Mouse (Mus musculus): ENCODE data around the gene Rnf44.

Gene Rnf44

GRCm38 (mm10) chr13:54693558-54694347, at the start of gene Rnf44:
Rnf44 (minus strand) TSS chr13:54693907.
- peak; percentile 99 for DNase-seq

GRCm38 (mm10) chr13:54738213-54738601, 44.5 kb upstream of the Rnf44 start:
- no peak for DNase-seq

DNA sequence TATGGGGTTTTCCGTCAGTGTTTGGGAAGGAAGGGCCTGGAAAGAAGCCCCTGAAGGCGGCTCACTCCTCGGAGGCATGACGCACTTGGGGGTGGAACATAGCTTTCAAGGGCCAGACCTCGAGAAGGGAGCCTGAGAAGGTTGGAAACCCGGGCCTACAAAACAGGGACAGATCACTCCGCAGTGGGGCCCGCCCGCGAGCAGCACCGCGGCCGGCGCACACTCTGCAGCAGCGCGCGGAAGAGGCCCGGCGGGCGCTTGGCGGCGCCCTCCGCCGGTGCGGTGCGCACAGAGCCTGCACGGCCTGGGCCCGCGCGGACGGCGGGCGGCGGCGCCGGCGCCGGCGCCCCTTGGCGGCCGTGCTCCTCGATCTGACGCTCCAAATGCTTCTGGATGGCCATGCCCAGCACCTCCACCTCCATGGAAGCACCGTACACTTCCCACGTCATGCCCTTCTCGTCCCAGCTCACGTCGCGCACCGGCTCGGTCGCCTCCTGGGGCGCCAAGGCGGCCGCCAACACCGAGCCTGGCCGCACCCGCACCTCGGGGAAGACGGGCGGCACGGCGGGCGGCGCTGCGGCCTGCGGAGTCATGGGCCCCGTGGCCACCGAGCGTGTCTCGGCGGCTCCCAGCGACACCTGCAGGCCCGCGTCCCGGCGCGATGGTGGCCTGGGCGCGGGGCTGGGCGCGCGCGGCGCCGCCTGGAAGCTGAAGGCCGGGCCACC, 43.9 kb upstream of the Rnf44 start:
- no peak for DNase-seq

DNA sequence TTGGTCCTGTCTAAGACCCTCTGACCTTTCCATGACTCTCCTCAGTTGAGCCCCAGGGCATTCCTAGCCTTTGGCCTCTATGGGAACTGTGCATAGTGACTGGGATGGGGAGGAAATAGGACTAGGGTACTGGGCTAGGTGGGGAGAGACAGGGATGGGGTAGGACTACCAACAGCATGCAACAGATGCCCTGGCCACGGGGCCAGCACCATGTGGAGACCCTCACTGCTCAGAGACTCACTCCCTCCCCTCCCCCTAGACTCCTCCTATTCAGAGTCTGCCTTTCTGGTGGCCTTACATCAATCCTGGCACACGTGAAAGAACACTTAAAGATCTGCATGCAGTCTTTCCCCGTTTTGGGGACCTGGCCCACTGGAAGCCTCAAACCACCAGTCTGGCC, 43.2 kb upstream of the Rnf44 start:
- DNase-seq = no peak

GRCm38 (mm10) chr13:54726131-54726530, 32.4 kb upstream of the Rnf44 start:
- peak in 1 of 2 experiments; percentile 19 for DNase-seq

GRCm38 (mm10) chr13:54723143-54723542, 29.4 kb upstream of the Rnf44 start:
- no peak for DNase-seq

DNA sequence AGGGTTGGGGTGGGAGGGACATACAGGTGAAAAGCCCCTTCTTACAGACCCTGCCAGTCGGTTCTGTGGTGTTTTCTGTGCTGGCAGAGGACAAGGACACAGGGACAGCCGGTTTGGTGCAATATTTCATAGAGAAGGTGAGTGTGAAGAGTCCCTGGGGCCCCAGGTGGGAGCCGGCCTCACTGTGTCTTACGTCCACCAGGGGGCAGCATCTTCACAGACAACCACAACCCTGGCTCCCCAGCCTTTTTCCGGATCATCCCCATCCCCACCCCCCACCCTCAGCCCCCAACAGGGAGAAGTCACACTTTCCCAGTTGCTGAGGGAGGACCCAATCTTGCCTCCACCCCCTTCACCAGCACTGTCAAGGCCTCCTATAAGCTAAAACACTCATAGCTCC, 23.2 kb upstream of the Rnf44 start:
- DNase-seq = peak; percentile 54 to 64

GRCm38 (mm10) chr13:54714996-54715395, 21.3 kb upstream of the Rnf44 start:
- peak in 1 of 2 experiments; percentile 18 for DNase-seq

DNA sequence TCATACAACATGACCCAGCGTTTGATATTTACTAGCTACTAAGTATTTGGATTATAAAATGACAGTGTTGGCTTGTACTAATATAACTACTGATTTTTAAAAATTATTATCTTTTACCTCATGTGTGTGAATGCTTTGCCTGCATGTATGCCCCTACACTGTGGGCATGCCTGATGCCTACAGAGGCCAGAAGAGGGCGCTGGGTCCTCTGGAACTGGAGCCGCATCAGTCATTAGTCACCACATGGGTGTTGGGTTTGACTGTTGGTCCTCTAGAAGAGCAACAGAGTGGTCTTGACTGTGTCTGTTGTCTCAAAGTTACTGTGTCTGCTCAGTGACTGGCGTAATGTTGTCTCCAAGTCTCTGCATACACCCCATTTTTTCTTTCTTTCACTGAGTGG, 20.7 kb upstream of the Rnf44 start:
- DNase-seq = no peak

DNA sequence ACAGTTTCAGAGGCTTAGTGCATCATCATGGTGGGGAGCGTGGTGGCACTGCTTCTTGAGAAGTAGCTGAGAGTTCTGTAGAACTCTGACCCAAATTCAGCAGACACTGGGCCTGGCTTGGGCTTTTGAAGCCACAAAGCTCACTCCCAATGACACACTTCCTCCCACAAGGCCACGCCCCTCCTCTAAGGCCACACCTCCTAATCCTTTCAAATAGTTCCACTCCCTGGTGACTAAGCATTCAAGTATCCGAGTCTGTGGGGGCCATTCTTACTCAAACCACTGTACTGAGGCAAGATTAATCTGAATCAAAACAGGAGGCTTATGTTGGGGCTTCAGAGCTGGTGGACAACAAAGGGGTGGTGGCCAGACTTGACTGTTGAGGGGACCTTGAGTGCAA, 17.2 kb upstream of the Rnf44 start:
- no peak for DNase-seq

- DNase-seq = no peak
These were observed 11.2 kb upstream of the Rnf44 start for GRCm38 (mm10) chr13:54704890-54705289.

DNA sequence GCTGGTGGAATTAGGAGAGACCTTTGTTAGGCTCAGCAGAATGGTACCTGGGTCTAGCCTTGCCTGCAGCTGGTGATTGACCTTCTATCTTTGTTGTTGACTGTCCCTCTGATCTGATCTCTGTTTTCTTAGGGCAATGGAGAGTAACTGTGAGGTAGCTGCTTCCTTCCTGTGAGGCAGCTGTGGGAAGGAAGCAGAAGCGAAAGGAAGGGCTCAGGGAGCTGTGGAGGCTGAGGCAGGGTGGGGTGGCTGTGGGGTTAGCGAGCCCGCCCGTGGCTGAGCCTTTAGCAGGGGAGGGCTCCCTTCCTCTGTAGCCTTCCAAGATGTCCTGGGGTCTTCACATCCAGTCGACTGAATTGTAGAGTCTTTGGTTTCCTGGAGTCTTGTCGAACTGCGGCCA, 8.8 kb upstream of the Rnf44 start:
- DNase-seq = no peak

- DNase-seq = peak; percentile 73 to 87
These were observed 7.5 kb upstream of the Rnf44 start, which contains the start of gene Cdhr2 for GRCm38 (mm10) chr13:54701243-54701642. Cdhr2 (plus strand) TSS chr13:54701461.

GRCm38 (mm10) chr13:54695479-54696230, 1.9 kb upstream of the Rnf44 start:
- DNase-seq = peak in 1 of 2 experiments; percentile 66

- DNase-seq = peak; percentile 91 to 94
These were observed 797 bp upstream of the Rnf44 start for GRCm38 (mm10) chr13:54694348-54695060.

DNA sequence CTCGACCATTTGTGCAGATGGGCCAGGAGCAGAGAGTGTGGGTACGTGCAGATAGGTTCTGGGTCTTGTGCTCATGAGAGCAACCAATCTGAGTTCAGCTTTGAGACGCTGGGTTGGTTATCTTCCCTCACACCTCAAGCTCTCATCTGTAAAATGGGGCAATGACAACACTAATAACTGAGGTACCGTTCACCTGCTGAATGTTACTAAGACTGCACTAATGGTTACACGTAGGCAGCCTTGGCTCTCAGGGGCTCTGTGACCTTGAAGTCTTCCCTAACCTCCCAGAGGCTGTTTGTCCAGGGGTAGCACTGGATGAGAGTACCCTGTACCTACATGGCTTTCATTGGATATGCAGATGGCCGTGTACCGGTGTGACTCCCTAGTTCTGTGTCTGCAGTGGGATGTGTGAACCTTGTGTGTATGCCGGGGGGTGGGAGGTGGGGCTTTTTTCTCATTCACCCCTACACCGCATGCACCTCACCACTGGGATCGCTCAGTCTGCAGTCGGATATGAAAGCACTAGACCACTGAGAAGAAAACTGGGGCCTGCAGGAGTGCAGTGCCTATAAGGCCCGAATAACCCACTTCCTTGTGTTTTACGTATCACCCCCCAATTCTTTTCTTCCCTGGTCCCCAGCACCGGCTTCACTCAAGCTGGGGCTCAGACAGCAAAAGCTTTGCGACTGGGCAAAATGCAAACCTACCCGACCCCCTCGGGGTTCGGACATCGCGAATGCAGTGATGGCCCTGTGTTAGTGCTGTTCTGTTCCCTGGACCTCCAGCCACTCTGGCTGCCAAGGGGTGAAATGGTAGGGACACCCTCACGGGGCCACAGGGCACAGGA, 773 bp downstream of the Rnf44 start:
- DNase-seq = peak in 1 of 2 experiments; percentile 41

DNA sequence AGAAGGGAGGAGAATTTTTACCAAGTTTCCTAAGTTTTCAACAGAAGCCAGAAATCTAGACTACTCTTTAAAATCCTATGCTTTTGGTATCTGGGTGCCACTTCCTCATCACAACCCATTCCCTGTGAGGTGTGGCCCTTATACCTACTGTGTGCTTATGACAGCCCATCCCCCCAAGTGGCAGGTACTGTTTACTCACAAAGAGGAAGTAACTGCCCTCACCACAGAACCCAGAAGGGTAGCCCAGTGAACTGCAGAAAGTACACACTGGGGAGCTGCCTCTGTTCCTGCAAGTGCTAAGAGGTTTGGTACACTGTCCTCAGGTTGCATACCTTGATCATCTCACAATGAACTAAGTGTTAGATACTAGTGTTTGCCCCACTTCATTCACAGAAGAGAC, 2.0 kb downstream of the Rnf44 start:
- no peak for DNase-seq

DNA sequence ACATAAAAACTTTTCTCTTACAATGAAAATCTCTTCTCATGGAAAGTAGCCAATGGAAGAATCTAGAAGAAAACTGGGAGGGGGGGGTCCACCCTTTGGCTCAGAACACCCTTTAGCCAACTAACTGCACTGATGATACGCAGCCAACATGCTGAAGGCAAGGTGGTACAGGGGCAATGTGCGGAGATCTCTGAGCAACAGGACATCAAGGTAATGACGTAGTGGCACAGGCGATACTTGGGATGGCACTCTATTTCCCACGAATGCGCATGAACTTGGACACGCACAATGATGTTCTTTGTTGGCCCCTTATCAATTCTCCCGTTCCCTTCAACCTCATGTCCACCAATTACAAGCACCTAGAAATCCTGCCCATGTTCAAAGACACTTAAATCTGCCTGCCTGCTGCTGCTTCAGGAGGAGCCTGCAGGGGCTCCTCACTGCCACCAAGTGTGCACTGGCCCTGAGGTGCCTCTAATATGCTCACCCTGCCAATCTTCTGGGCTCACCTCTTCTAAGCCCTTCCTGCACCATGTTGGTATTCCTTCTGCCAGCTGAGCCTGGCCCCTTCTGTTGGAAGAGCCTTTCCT, 3.5 kb downstream of the Rnf44 start:
- no peak for DNase-seq

DNA sequence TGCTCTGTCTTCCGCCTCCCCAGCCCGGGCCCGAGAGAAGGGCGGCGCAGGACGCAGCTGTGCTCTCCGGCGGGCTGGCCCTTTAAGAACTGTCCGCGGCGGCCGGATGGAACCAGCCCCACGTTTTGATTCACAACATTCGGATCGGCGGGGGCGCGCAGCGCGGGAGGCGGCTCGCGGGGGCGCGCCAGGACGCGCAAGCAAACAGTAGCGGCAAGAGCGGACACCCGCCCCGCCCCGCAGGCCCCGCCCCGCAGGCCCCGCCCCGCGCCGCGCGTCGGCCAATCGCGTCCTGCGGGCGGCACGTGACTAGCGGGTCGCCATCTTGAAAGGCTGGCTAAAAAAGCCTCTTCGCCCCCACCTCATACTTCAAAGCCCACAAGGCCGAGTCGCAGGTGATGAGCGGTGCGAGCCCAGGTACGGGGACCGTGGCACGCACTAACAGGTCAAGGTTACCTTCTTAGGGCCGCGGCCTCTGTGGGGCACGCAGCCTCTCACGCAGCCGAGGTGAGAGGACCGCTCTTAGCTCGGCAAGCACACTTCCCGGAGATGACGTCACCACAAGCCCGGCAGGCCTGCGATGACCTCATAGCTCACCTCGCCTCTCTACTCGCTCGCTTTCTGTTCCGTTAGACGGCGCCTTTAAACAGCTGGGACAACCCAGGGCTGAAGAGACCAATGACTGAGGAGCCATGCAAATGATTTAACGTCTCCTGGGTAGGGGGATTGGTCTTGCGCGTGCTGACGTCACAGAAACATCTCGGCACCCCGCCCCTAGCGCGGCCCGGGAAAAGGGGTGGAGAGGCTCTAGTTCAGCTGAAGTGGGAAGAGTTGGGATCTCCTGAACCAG, 5.9 kb downstream of the Rnf44 start:
- DNase-seq = peak; percentile 98 to 99

- peak; percentile 86 to 92 for DNase-seq
These were observed 6.6 kb downstream of the Rnf44 start for GRCm38 (mm10) chr13:54687096-54687495.

Measured in kidney, postnatal 25 days (tissue).